Mouse (Mus musculus): ENCODE data around the gene Faap24.

Gene Faap24

DNA sequence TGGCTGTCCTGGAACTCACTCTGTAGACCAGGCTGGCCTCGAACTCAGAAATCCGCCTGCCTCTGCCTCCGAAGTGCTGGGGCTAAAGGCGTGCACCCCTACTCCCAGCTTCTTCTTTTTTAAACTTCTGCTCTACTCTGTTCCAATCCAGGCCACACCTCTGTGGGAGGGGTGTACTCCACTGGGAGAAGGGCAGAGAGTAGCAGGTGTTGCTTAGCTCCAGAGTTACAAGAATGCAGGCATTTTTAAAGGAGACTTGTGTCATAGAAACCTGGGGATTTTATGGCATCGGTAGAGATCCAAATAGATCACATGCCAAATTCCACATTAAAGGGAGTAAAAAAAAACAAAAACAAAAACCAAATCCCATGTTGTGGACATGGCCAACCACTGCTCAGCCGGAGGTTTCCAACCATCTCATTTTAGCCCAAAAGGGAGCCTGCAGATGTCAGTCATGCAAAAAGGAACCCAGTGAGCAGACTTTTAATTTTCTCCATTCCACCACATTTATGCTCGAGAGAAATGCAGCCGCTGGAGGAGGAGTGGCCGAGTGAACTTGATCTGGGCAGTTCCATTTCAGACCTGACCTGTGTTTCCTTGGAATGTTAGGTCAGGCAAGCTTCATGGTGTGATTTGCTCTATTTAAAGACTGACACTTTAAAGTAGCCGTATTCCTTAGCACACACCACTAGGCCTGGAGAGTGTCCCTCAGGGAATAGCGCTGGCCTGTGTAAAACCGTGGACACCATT is 31.3 kb downstream of the Faap24 start:
- DNase-seq = no peak

DNA sequence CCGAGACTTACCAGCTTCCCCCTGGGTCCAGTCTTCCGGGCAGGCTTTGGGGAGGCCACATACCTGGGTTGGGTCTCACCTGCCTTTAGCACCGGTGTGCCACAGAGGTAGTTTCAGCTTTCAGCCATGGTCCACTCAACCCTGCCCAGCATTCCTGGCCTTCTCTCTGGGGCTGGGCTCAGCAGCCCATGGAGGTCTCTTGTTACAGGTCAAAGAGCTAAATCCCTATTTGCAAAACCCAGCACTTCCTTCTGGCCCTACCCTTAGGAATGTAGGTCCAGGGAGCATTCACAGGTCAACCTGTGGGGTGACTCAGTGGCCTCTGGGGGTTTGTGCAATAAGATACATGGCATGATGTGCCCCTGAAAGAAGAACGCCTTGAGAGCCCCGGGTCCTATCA is 33.8 kb downstream of the Faap24 start:
- DNase-seq = no peak

DNA sequence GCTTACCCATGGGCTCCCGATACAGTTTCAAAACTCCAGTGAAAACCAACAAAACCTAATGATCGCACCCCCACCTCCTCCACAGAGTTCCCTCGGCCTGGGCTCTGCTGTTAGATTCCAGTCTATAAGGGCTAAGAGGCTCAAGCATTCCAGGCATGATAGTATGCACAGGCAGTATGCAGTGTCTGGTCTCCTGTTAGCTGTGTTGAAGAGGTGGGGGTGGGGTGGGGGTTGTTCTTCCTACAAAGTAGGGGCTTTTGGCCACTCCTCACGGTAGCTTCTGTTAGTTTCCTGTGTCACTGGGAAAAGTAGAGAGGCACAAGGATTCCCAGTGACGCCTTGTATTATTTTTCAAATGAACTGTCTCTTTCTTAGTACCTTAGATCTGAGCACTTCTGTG is 34.4 kb downstream of the Faap24 start:
- DNase-seq = no peak

DNA sequence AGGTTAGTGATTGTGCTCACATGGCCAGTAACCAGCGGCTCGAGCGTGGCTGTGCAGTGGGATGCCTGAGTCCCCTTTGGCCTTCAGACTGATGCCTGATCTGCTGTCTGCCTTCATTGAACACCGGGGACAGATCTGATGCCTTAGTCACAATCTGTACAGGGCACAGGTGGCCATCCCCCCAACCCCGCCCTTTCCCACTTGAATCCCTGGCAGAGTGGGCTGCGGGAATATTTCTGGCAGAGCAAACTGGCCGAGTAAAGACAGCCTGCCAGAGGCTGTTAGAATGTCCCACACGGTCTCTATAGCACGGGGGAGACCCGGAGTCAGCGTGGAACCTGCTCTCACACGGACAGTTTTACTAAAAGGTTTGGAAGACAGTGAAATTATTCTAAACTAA is 39.0 kb downstream of the Faap24 start:
- DNase-seq = no peak

DNA sequence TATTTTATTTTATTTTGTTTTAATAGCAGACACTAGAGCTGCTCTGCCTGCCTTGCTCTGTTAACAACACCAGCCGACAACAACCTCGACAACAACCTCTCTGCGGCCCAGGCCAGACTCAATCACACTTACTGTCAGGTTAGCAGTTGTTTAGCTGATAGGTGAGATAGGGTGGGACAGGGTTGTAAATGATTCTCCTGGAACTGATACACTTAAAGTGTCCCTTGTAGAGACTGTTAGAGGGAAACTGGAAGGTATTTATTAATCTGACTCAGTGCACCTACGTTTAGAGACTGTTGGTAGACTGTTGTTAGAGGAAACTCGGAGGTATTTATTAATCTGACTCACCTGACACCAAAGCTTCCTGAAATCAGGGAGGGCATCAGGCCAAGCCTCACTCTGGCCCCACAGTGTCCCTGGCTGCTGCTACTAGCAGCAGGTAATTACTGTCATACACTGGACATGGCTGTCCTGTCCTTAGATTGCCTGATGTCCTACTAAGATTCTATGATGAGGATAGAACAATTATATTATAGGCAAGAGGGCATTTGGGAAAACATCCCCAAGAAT is 41.2 kb downstream of the Faap24 start:
- DNase-seq = no peak

DNA sequence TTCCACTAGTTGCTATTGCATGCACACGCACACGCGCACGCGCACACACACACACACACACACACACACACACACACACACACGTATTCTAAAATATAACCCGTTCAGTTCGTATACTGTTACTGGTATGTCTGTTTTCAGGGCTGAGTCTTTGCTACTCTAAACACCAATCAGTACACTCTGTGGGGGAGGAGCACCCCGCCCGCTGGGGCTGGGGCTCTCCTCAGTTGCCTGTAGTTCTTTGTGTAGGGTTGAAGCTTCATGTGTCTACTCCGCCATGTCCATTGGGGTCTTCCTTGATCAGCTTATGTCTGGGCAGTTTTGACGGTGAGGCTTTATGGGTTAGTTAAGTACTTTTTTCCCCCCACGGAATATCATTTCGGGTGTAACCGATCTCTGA is 43.3 kb downstream of the Faap24 start:
- DNase-seq = no peak

DNA sequence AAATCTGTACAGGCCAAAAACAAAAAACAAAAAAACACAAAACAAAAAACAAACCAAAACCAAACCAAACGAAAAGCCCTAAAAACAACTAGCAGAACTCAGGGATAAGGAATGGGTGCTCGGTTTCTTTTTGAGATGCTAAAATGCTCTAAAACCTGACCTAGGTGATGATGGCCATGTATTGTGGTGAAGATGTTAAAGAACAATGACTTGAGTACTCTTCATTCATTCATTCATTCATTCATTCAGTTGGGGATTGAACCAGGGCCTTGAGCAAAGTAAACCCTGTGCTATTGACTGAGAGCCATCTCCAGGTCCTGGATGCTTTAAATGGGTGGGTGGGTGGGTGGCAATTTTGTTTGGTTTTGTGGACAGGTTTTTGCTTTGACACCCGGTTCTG is 45.5 kb downstream of the Faap24 start:
- DNase-seq = no peak

DNA sequence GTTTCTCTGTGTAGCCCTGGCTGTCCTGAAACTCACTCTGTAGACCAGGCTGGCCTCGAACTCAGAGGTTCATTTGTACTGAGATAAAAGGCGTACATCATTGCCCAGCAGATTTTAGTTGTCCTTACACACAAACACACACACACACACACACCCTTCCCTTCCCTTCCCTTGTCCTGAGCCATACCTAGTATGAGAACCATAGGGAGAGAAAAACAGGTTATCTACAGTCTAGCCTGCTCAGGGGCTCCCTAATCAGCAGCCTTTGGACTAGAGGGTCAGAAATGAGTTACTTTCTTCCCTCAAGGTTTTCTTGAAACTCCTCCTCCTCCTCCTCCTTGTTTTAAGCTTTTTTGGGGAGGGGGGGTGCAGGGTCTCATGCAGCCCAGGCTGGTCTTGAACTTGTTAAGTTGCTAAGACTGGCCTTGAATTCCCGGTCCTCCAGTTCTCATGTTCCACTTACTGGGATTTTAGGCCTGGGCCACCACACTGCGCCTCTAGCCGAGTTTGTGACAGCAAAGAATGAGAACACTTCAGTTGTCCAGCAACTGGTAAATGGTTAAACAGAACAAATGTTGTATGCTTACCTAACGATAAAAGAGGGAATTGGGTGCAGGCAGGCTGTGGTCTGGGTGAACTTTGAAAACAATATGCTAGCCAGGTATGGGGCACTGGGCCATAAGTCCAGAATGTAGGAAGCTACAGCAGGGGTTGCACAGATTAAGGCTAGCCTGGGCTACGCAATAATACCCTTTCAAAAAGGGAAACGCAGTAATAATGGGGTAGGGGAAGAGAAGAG is 46.6 kb downstream of the Faap24 start:
- DNase-seq = no peak

DNA sequence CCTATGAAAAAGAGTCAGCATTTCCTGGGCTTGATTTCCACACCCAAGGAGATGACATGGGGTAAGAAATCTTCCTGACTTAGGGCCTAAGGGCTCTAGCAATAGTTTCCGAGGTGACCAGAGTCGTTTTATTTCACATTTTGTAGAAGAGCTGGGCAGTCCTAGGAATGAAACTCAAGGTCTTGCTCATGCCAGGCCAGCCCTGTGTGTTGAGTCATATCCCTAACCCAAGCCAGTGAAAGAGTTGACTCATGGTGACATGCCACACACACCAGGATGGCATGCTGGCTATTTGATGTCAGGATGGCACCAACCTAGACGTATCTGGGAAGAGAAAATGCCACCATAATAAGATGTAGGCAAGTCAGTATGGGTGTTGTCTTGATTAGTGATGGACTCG is 47.6 kb downstream of the Faap24 start:
- no peak for DNase-seq

DNA sequence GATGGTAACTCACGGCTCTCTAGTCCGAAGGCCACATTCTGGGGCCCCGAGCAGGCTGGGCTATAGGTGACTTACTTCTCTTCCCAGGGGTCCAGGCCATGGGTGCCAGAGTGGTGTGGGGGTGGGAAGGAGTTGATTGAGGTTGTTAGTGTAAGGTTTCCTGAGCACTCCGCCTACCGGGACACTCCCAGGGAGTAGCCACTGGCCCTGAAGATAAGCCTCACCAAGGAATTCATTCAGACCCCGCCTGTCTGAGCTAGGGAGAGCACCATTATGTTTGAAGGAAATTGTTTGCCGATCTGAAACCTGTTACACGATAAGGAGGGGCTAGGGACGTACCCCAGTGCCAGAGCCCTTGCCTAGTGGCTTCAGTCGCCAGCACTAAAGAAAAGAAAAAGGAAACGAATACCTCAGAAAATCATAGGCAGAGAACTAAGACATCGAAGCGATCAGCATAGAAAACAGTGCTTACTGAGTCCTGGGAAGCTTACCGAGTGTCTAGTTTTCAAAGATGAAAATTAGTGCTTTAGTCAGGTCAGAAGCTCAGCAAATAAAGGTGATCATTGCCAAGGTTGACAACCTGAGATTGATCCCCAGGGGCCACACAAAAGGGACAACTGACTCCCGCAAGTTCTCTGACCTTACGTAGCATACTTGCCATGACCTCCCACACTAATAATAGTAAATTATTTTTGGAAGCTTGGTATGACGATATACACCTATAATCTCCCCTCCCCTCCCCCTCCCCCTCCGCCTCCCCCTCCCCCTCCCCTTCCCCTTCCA is 48.5 kb downstream of the Faap24 start:
- no peak for DNase-seq

DNA sequence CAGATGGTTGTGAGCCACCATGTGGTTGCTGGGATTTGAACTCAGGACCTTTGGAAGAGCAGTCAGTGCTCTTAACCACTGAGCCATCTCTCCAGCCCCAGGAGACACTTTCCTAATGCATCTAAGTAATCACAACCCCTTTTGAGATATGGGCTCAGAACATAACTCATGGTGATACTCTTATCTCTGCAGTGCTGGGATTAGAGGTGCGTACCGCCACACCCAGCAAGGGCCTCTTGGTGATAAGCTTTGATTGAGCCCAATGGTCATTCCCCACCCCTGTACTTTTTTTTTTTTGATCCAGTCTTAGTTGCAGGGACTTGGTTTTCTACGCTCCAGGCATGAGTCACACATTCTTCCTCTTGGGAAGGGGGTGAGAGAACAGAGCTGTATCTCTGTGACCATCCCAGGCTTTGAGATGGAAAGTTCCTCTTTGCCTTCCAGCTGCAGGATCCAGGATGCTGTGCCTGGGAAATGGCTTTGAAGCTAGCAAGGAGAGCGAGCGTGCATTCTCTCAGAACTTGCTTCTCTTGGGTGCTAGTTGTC is 51.8 kb downstream of the Faap24 start:
- DNase-seq = no peak

DNA sequence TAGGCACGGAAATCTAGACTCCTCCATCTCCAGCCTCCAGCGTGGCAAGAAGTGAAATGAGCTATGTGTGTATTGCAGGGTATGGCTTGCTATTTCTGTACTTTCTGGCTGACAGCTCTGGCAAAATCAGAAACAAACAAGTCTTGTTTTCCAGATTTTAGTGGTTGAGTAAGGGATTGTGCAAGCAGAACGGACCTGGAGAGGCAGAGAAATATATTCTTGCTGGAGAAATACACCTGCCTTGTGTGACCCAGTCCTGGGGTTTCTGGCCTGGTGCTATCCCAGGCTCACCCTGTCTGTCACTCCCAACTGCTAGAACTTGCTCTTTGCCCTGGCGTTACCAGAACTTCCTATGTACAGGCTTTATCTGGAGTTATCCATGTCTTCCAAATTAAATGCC is 54.1 kb downstream of the Faap24 start:
- no peak for DNase-seq
